Mouse (Mus musculus) forebrain, embryonic 11.5 days (tissue): ENCODE data around the gene Sdhb. TPM values are rescaled to one million over a fixed set of nuclear protein-coding genes. Genes with fewer than 3 reads are reported as not detected.

Experiments
- ATAC-seq: fragments of 200-750 bp; cut with Nextera tagmentation; replicated peaks from 2 replicates; pipeline ENCODE4 v1.8.0; 2017; ENCODE audit warnings: moderate TSS enrichment; ENCODE audit not compliant: low FRiP score
- DNase-seq: peaks from one replicate; pipeline ENCODE4 v3.0.0-alpha.2; 2017; ENCODE audit warnings: low spot score
- H3K27ac ChIP-seq: fragments of 300-500 bp; sonication (generic); 2 replicates; pipeline ENCODE4 v1.5.1; 2014; ENCODE audit warnings: low read depth, low read length
- H3K27me3 ChIP-seq: fragments of 300-500 bp; sonication (generic); 2 replicates; pipeline ENCODE4 v1.6.1; 2014; ENCODE audit warnings: mild to moderate bottlenecking, low read length, mixed read lengths; ENCODE audit not compliant: control insufficient read depth, insufficient read depth
- H3K36me3 ChIP-seq: fragments of 300-500 bp; sonication (generic); 2 replicates; pipeline ENCODE4 v1.6.1; 2014; ENCODE audit warnings: mild to moderate bottlenecking, low read length, moderate library complexity, mixed read lengths; ENCODE audit not compliant: control insufficient read depth, insufficient read depth
- H3K4me1 ChIP-seq: fragments of 300-500 bp; sonication (generic); replicated peaks from 2 replicates; pipeline ENCODE4 v1.6.1; 2014; ENCODE audit warnings: low read length, mixed read lengths; ENCODE audit not compliant: control insufficient read depth, insufficient read depth
- H3K4me2 ChIP-seq: fragments of 300-500 bp; sonication (generic); 2 replicates; pipeline ENCODE4 v1.6.1; 2014; ENCODE audit warnings: low read depth, mild to moderate bottlenecking, low read length, moderate library complexity, mixed read lengths; ENCODE audit not compliant: severe bottlenecking
- H3K4me3 ChIP-seq: fragments of 300-500 bp; sonication (generic); 2 replicates; pipeline ENCODE4 v1.5.1; 2014; ENCODE audit warnings: low read depth, low read length
- H3K9ac ChIP-seq: fragments of 300-500 bp; sonication (generic); 2 replicates; pipeline ENCODE4 v1.6.1; 2014; ENCODE audit warnings: low read length
- H3K9me3 ChIP-seq: fragments of 300-500 bp; sonication (generic); 2 replicates; pipeline ENCODE4 v1.6.1; 2016; ENCODE audit warnings: low read length, mixed read lengths; ENCODE audit not compliant: control insufficient read depth
- WGBS: fragments of 180-500 bp; shearing (Covaris S2); extraction: QIAGEN DNeasy Blood & Tissue Kit; methylation state at CpG from one replicate; pipeline ENCODE4 v1.1.7; 2014; 5-methylcytosine and 5-hydroxymethylcytosine counted together
- polyA plus RNA-seq: library from polyadenylated mRNA; unstranded; fragments of >200 nt; fragmentation: Nextera tagmentation; extraction: Ambion mirVana; gene quantifications from 2 replicates; pipeline ENCODE4 v1.2.1, GENCODE M21; 2014

Sdhb gene
- polyA plus RNA-seq, 1 experiment from 2014 or later = 375 TPM

- Histone ChIP-seq H3K36me3 (no peaks in the 10 kb centered on the region), H3K9ac (peak overlapping the region; percentile 95), H3K27ac (no peak overlapping the region; the same call in 1 of the 2 replicates), H3K4me1 (peaks cover 9% of the 10 kb centered on the region; the same call in 1 of the 2 replicates), H3K4me2 (peak overlapping the region; percentile 94), H3K9me3 (no peaks in the 10 kb centered on the region), H3K4me3 (peak overlapping the region; percentile 96), H3K27me3 (no peaks in the 10 kb centered on the region)
- ATAC-seq (no peak), DNase-seq (no peak)
- WGBS = 81% methylated on average over 8 of the region's 8 CpGs
Measured at GRCm38 (mm10) chr4:140962207-140962909, 1.4 kb downstream of the Sdhb start.

GRCm38 (mm10) chr4:140962950-140963349, 1.9 kb downstream of the Sdhb start:
- no peaks in the 10 kb centered on the region for H3K9me3 ChIP-seq
- peaks cover 9% of the 10 kb centered on the region; the same call in 1 of the 2 replicates for H3K4me1 ChIP-seq
- H3K27me3 ChIP-seq = no peaks in the 10 kb centered on the region
- no peak overlapping the region for H3K4me2 ChIP-seq
- ATAC-seq (no peak), DNase-seq (no peak)
- 46% methylated on average over 5 of the region's 5 CpGs for WGBS
- no peak overlapping the region for H3K9ac ChIP-seq
- H3K27ac ChIP-seq = no peak overlapping the region
- no peak overlapping the region for H3K4me3 ChIP-seq
- no peaks in the 10 kb centered on the region for H3K36me3 ChIP-seq

GRCm38 (mm10) chr4:140963941-140964597, 3.1 kb downstream of the Sdhb start:
- Histone ChIP-seq H3K9me3 (no peaks in the 10 kb centered on the region), H3K9ac (no peak overlapping the region), H3K4me3 (no peak overlapping the region), H3K27ac (no peak overlapping the region), H3K4me2 (no peak overlapping the region), H3K4me1 (peaks cover 9% of the 10 kb centered on the region; the same call in 1 of the 2 replicates), H3K36me3 (no peaks in the 10 kb centered on the region; the same call in 1 of the 2 replicates), H3K27me3 (no peaks in the 10 kb centered on the region)
- DNase-seq (no peak), ATAC-seq (no peak)
- 83% methylated on average over 9 of the region's 9 CpGs for WGBS

GRCm38 (mm10) chr4:140964620-140965019, 3.6 kb downstream of the Sdhb start:
- Histone ChIP-seq H3K4me1 (peaks cover 9% of the 10 kb centered on the region; the same call in 1 of the 2 replicates), H3K27ac (no peak overlapping the region), H3K27me3 (no peaks in the 10 kb centered on the region), H3K9me3 (no peaks in the 10 kb centered on the region), H3K36me3 (no peaks in the 10 kb centered on the region; the same call in 1 of the 2 replicates), H3K4me2 (no peak overlapping the region), H3K4me3 (no peak overlapping the region), H3K9ac (no peak overlapping the region)
- ATAC-seq (no peak), DNase-seq (peak; percentile 82)
- WGBS = 16% methylated on average over 7 of the region's 7 CpGs

GRCm38 (mm10) chr4:140967386-140968159, 6.6 kb downstream of the Sdhb start:
- Histone ChIP-seq H3K9me3 (no peaks in the 10 kb centered on the region), H3K4me2 (no peak overlapping the region), H3K9ac (no peak overlapping the region), H3K4me1 (peaks cover 6% of the 10 kb centered on the region; the same call in 1 of the 2 replicates), H3K27ac (no peak overlapping the region), H3K36me3 (peaks cover 6% of the 10 kb centered on the region), H3K4me3 (no peak overlapping the region), H3K27me3 (no peaks in the 10 kb centered on the region)
- DNase-seq = no peak
- no peak for ATAC-seq
- WGBS = 86% methylated on average over 11 of the region's 11 CpGs

- Histone ChIP-seq H3K4me2 (no peak overlapping the region), H3K9ac (no peak overlapping the region), H3K27ac (no peak overlapping the region), H3K4me3 (no peak overlapping the region), H3K27me3 (no peaks in the 10 kb centered on the region), H3K36me3 (peaks cover 6% of the 10 kb centered on the region), H3K4me1 (no peaks in the 10 kb centered on the region), H3K9me3 (no peaks in the 10 kb centered on the region)
- ATAC-seq = no peak
- no peak for DNase-seq
- WGBS = 93% methylated on average over 13 of the region's 13 CpGs
Measured at GRCm38 (mm10) chr4:140971691-140972090, 10.7 kb downstream of the Sdhb start.

GRCm38 (mm10) chr4:140974408-140974807, 13.4 kb downstream of the Sdhb start:
- no peak overlapping the region for H3K27ac ChIP-seq
- no peak overlapping the region for H3K9ac ChIP-seq
- DNase-seq = no peak
- peaks cover 6% of the 10 kb centered on the region for H3K36me3 ChIP-seq
- no peak overlapping the region for H3K4me2 ChIP-seq
- H3K4me1 ChIP-seq = no peaks in the 10 kb centered on the region
- ATAC-seq = no peak
- H3K9me3 ChIP-seq = no peaks in the 10 kb centered on the region
- H3K4me3 ChIP-seq = no peak overlapping the region
- no peaks in the 10 kb centered on the region for H3K27me3 ChIP-seq
- WGBS = 93% methylated on average over 6 of the region's 6 CpGs

- H3K4me2 ChIP-seq = no peak overlapping the region
- no peak overlapping the region for H3K27ac ChIP-seq
- no peak overlapping the region for H3K4me3 ChIP-seq
- H3K9ac ChIP-seq = no peak overlapping the region
- H3K36me3 ChIP-seq = peaks cover 10% of the 10 kb centered on the region
- ATAC-seq (no peak), DNase-seq (no peak)
- H3K9me3 ChIP-seq = no peaks in the 10 kb centered on the region
- no peaks in the 10 kb centered on the region for H3K27me3 ChIP-seq
- H3K4me1 ChIP-seq = no peaks in the 10 kb centered on the region
- WGBS = 94% methylated on average over 7 of the region's 7 CpGs
Measured at GRCm38 (mm10) chr4:140975356-140975755, 14.4 kb downstream of the Sdhb start.
